ENCODE assay signal across 20 mouse cellular contexts in genomic region chr19:55926858-55927673, GRCm38 (mm10).
A peak's percentile ranks its signal among the peaks of the same experiment; 100 is the strongest.
DNase-seq lines count a peak whose midpoint lies in the region; ATAC-seq and TF ChIP-seq lines count a peak whose summit lies in the region.
"Had no signal": no experiment of that assay in that cellular context is flagged by ENCODE, and none has a peak within 500 bp of the region (broad histone marks: within the 10 kb centered on the region; RNA-seq: fewer than 3 reads in every experiment).

No protein-coding gene starts in this region.

- no peak overlapping the region for H3K4me3 ChIP-seq in lung, embryonic 14.5 days (ENCODE audit: low read depth, low read length)
- peak overlapping the region; percentile 60 for H3K4me3 ChIP-seq in liver, embryonic 15.5 days (replicated peaks)
- H3K4me3 ChIP-seq in midbrain, postnatal 0 days (ENCODE audit: low read depth, low read length) = no peak overlapping the region
- H3K4me3 ChIP-seq: embryonic facial prominence, embryonic 10.5 days; forebrain, embryonic 13.5 days; hindbrain, embryonic 15.5 days; intestine, embryonic 15.5 days had no signal

- no peaks in the 10 kb centered on the region for H3K4me1 ChIP-seq in lung, embryonic 14.5 days (ENCODE audit: insufficient read depth)
- peaks cover 79% of the 10 kb centered on the region for H3K4me1 ChIP-seq in liver, embryonic 15.5 days (replicated peaks)
- no peaks in the 10 kb centered on the region for H3K4me1 ChIP-seq in midbrain, postnatal 0 days (ENCODE audit: insufficient read depth, low read length)
- H3K4me1 ChIP-seq: hindbrain, embryonic 15.5 days; intestine, embryonic 15.5 days had no signal

- TF ChIP-seq CTCF in lung, embryonic 14.5 days (IDR thresholded peaks at IDR 0.05; ENCODE audit: low read depth) = no peak
- TF ChIP-seq CTCF in brain, embryonic 14.5 days (IDR thresholded peaks at IDR 0.05; ENCODE audit: borderline replicate concordance, extremely low read depth, insufficient read depth, insufficient read length) = no peak
- no peak for TF ChIP-seq CTCF in midbrain, postnatal 0 days (IDR thresholded peaks at IDR 0.05)

- H3K4me2 ChIP-seq in lung, embryonic 14.5 days = peak overlapping the region; percentile 18; the same call in 1 of the 2 replicates
- H3K4me2 ChIP-seq in liver, embryonic 15.5 days = peak overlapping the region; percentile 67
- H3K4me2 ChIP-seq in midbrain, postnatal 0 days (ENCODE audit: low read depth, low read length, poor library complexity, severe bottlenecking) = no peak overlapping the region
- H3K4me2 ChIP-seq: forebrain, embryonic 13.5 days; hindbrain, embryonic 15.5 days; intestine, embryonic 15.5 days had no signal

- H3K9ac ChIP-seq in lung, embryonic 14.5 days = no peak overlapping the region
- peak overlapping the region; percentile 69 for H3K9ac ChIP-seq in liver, embryonic 15.5 days
- no peak overlapping the region for H3K9ac ChIP-seq in midbrain, postnatal 0 days (replicated peaks; ENCODE audit: low read length, poor library complexity, severe bottlenecking)
- H3K9ac ChIP-seq: forebrain, embryonic 13.5 days; hindbrain, embryonic 15.5 days; intestine, embryonic 15.5 days had no signal

- no peak overlapping the region for H3K27ac ChIP-seq in lung, embryonic 14.5 days (ENCODE audit: low read depth)
- peak overlapping the region; percentile 96 for H3K27ac ChIP-seq in liver, embryonic 15.5 days (replicated peaks)
- H3K27ac ChIP-seq in midbrain, postnatal 0 days (ENCODE audit: low read depth, low read length) = peak overlapping the region; percentile 77; the same call in 1 of the 2 replicates
- H3K27ac ChIP-seq: hindbrain, embryonic 15.5 days; intestine, embryonic 15.5 days had no signal

- H3K36me3 ChIP-seq in lung, embryonic 14.5 days (ENCODE audit: insufficient read depth) = peaks cover 26% of the 10 kb centered on the region
- peaks cover 19% of the 10 kb centered on the region for H3K36me3 ChIP-seq in liver, embryonic 15.5 days (replicated peaks)
- no peaks in the 10 kb centered on the region for H3K36me3 ChIP-seq in midbrain, postnatal 0 days (ENCODE audit: insufficient read depth, low read length)

- no peak for ATAC-seq in lung, embryonic 14.5 days (ENCODE audit: insufficient read depth)
- no peak for ATAC-seq in liver, embryonic 15.5 days (ENCODE audit: insufficient read depth)
- ATAC-seq in midbrain, postnatal 0 days (ENCODE audit: low FRiP score) = no peak
- no peak for ATAC-seq in activated CD4-positive, CD25-positive, alpha-beta regulatory T cell, adult 4 months
- ATAC-seq: forebrain, embryonic 13.5 days; intestine, embryonic 15.5 days had no signal

- no peak for DNase-seq in lung, embryonic 14.5 days
- no peak for DNase-seq in lung, postnatal 14 days
- peak; percentile 53 for DNase-seq in brain, embryonic 14.5 days (ENCODE audit: low read depth)
- DNase-seq in midbrain, postnatal 0 days (ENCODE audit: low spot score) = no peak
- DNase-seq in T-cell, adult 2 months (ENCODE audit: low spot score) = no peak
- DNase-seq: adrenal gland, postnatal 36 days; cerebellum, adult 11 months; cerebellum, adult 9-11 months; heart, postnatal 4 days; kidney, adult 9 months; kidney, postnatal 14 days; lung, adult 18-20 months; lung, postnatal 36 days; thymus, postnatal 14 days had no signal

- H3K27me3 ChIP-seq in lung, embryonic 14.5 days (ENCODE audit: insufficient read depth, low read length) = no peaks in the 10 kb centered on the region
- no peaks in the 10 kb centered on the region for H3K27me3 ChIP-seq in liver, embryonic 15.5 days
- no peaks in the 10 kb centered on the region for H3K27me3 ChIP-seq in midbrain, postnatal 0 days (ENCODE audit: insufficient read depth, low read length)
- H3K27me3 ChIP-seq: hindbrain, embryonic 15.5 days; intestine, embryonic 15.5 days had no signal

- H3K9me3 ChIP-seq in lung, embryonic 14.5 days (ENCODE audit: low read depth, low read length) = no peaks in the 10 kb centered on the region
- no peaks in the 10 kb centered on the region for H3K9me3 ChIP-seq in liver, embryonic 15.5 days (replicated peaks)
- H3K9me3 ChIP-seq in midbrain, postnatal 0 days (ENCODE audit: low read length) = no peaks in the 10 kb centered on the region
- H3K9me3 ChIP-seq: embryonic facial prominence, embryonic 10.5 days; forebrain, embryonic 13.5 days; hindbrain, embryonic 15.5 days; intestine, embryonic 15.5 days had no signal

- 81% methylated on average over 16 of the region's 16 CpGs for WGBS in lung, embryonic 14.5 days
- 70% methylated on average over 16 of the region's 16 CpGs for whole genome bisulfite sequencing in liver, embryonic 15.5 days (ENCODE audit: insufficient replicate concordance)
- WGBS in midbrain, postnatal 0 days = 58% methylated on average over 16 of the region's 16 CpGs

- no peak for TF ChIP-seq POLR2A in brain, embryonic 14.5 days (IDR thresholded peaks at IDR 0.05; ENCODE audit: borderline replicate concordance, extremely low read depth, insufficient read depth, insufficient read length, poor library complexity, severe bottlenecking)
